Mouse (Mus musculus): ENCODE measurements around the gene Tmem131l.

DNA sequence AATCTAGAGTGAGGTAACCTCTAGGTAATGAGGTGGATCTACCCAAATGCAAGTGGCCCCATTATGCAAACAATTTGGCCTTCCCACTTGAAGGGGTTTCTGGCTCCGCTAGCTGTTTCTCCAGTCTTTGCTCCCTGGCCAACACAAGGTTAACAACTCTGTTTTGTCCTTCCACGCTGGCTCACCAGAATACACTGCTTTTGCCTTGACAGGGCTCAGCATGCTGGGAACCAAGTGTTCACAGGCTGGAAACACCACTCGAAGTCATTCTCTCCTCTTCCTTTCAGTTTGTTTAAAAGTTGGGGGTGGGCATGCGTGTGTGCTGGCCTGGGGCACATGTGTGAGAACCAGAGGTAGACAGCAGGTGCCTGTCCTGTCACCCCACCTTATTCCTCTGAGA lies 91.2 kb downstream of the Tmem131l start:
- no peak for TF ChIP-seq POLR2A (IDR thresholded peaks at IDR 0.05; ENCODE audit: borderline replicate concordance, extremely low read depth, insufficient read depth, insufficient read length, poor library complexity, severe bottlenecking)
- no peak for TF ChIP-seq CTCF (IDR thresholded peaks at IDR 0.05; ENCODE audit: borderline replicate concordance, extremely low read depth, insufficient read depth, insufficient read length)
